Mouse (Mus musculus) embryonic fibroblast, embryonic 13.5 days (primary cell): ENCODE results near the gene Ncoa3.

Experiments
- CTCF ChIP-seq: IDR thresholded peaks from 2 replicates; pipeline ENCODE4 v1.5.1; 2011; ENCODE audit warnings: mild to moderate bottlenecking, control low read depth, low read length, moderate library complexity, borderline replicate concordance; ENCODE audit not compliant: insufficient read depth
- POLR2A ChIP-seq: IDR thresholded peaks from 2 replicates; pipeline ENCODE4 v1.6.1; 2011; ENCODE audit warnings: low read depth, mild to moderate bottlenecking, control low read depth, low read length, moderate library complexity

GRCm38 (mm10) chr2:166021073-166021610, 28.7 kb downstream of the Ncoa3 start:
- TF ChIP-seq CTCF (no peak), POLR2A (no peak)
